Mouse (Mus musculus) stomach, embryonic 16.5 days (tissue): ENCODE results near the gene Hist2h3b. TPM values are rescaled to one million over a fixed set of nuclear protein-coding genes. Genes with fewer than 3 reads are reported as not detected.
A peak's percentile ranks its signal among the peaks of the same experiment; 100 is the strongest.

ENCODE experiments used
- ATAC-seq: fragments of 200-750 bp; cut with Nextera tagmentation; 2 replicates; pipeline ENCODE4 v1.8.0; 2017; ENCODE audit warnings: moderate number of reproducible peaks, moderate TSS enrichment; ENCODE audit not compliant: insufficient read depth, low FRiP score
- H3K27ac ChIP-seq: fragments of 300-500 bp; sonication (generic); 2 replicates; pipeline ENCODE4 v1.5.1; 2014; ENCODE audit warnings: low read length
- H3K27me3 ChIP-seq: fragments of 300-500 bp; sonication (generic); 2 replicates; pipeline ENCODE4 v1.6.1; 2014; ENCODE audit warnings: low read length, control low read depth, mixed read lengths; ENCODE audit not compliant: control insufficient read depth, insufficient read depth
- H3K36me3 ChIP-seq: fragments of 300-500 bp; sonication (generic); 2 replicates; pipeline ENCODE4 v1.6.1; 2014; ENCODE audit warnings: low read length; ENCODE audit not compliant: control insufficient read depth, insufficient read depth
- H3K4me1 ChIP-seq: fragments of 300-500 bp; sonication (generic); 2 replicates; pipeline ENCODE4 v1.6.1; 2014; ENCODE audit warnings: low read length, control low read depth, mixed read lengths; ENCODE audit not compliant: control insufficient read depth, insufficient read depth
- H3K4me2 ChIP-seq: fragments of 300-500 bp; sonication (generic); 2 replicates; pipeline ENCODE4 v1.6.1; 2014; ENCODE audit warnings: low read depth, low read length, mixed read lengths
- H3K4me3 ChIP-seq: fragments of 300-500 bp; sonication (generic); replicated peaks from 2 replicates; pipeline ENCODE4 v1.5.1; 2014; ENCODE audit warnings: mild to moderate bottlenecking, low read length
- H3K9ac ChIP-seq: fragments of 300-500 bp; sonication (generic); 2 replicates; pipeline ENCODE4 v1.6.1; 2014; ENCODE audit warnings: low read length
- H3K9me3 ChIP-seq: fragments of 300-500 bp; sonication (generic); replicated peaks from 2 replicates; pipeline ENCODE4 v1.6.1; 2016; ENCODE audit warnings: low read length, control low read depth; ENCODE audit not compliant: control insufficient read depth
- WGBS: fragments of 180-500 bp; shearing (Covaris S2); extraction: QIAGEN DNeasy Blood & Tissue Kit; methylation state at CpG from one replicate; pipeline ENCODE4 v1.1.7; 2014; 5-methylcytosine and 5-hydroxymethylcytosine counted together
- polyA plus RNA-seq: library from polyadenylated mRNA; unstranded; fragments of >200 nt; fragmentation: Nextera tagmentation; extraction: Ambion mirVana; gene quantifications from 2 replicates; pipeline ENCODE4 v1.2.1, GENCODE M21; 2015

Gene Hist2h3b
- polyA plus RNA-seq, 1 experiment from 2014 or later = 39.2 TPM

DNA sequence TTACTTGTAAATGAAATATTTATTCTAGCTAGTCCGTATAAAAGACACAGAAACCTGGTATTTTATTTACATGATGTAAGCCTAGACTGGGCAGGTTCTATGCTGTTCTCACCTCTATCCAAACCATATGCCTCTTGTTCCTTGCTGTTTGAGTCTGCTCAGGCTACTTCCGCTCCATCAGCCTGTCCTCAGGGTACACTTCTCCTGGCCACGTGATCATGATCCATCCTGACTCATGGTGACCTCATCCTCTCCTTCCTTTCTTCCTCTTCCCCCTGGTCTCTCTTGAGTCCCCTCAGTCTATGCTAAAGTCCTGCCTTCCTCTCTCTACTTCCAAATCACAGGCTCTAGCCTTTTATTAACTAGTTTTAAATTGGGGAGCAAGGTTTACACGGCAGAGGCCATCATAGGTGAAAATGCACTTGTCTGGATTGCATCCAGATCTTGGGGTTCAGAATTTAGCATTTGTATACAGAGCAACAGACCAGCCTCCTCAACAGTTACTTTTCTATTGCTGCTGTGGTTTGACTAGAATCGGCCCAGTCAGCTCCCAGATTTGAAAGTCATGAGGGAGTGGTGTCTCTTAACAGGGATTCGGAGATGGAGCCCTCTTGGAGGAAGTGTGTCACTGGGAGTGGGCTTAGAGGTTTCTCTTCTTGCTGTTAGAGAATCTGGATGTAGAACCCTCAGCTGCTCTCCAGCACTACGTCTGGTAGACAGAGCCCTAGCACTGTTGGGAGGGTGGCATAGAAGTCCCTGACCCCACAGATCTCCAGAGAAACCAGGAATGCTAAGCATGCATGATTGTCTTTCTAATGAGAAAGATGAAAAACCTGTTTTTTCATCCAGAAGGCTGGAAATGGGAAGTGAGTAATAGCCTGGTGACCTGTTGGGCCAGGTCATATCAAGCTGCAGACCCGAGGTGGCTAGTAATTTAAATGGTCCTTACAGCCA, 41.5 kb upstream of the Hist2h3b start:
- Histone ChIP-seq H3K4me1 (peaks cover 14% of the 10 kb centered on the region), H3K4me2 (no peak overlapping the region), H3K27me3 (no peaks in the 10 kb centered on the region), H3K4me3 (no peak overlapping the region), H3K9ac (no peak overlapping the region), H3K27ac (no peak overlapping the region), H3K36me3 (no peaks in the 10 kb centered on the region), H3K9me3 (no peaks in the 10 kb centered on the region)
- whole genome bisulfite sequencing = 59% methylated on average over 8 of the region's 8 CpGs
- no peak; the same call in 1 of the 2 replicates for ATAC-seq

DNA sequence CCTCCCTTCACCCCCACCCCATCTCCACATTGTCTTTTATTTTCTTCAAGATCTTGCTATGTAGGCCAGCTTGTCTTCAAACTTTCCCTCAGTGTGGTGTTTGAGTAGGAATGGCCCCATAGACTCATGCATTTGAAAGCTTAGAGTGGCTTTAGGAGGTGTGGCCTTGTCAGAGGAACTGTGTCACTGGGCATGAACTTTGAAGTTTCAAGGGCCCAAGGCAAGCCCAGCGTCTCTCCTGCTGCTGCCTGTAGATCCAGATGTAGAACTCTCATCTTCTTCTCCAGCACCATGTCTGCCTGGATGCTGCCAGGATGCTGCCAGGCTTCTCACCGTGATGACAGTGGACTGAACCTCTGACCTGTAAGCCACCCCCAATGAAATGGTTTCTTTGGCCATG, 39.6 kb upstream of the Hist2h3b start:
- Histone ChIP-seq H3K27ac (no peak overlapping the region), H3K4me2 (no peak overlapping the region), H3K4me3 (no peak overlapping the region), H3K27me3 (no peaks in the 10 kb centered on the region), H3K9ac (no peak overlapping the region), H3K9me3 (no peaks in the 10 kb centered on the region), H3K4me1 (no peaks in the 10 kb centered on the region; the same call in 1 of the 2 replicates), H3K36me3 (no peaks in the 10 kb centered on the region)
- WGBS = 77% methylated on average over 2 of the region's 2 CpGs
- ATAC-seq = no peak

DNA sequence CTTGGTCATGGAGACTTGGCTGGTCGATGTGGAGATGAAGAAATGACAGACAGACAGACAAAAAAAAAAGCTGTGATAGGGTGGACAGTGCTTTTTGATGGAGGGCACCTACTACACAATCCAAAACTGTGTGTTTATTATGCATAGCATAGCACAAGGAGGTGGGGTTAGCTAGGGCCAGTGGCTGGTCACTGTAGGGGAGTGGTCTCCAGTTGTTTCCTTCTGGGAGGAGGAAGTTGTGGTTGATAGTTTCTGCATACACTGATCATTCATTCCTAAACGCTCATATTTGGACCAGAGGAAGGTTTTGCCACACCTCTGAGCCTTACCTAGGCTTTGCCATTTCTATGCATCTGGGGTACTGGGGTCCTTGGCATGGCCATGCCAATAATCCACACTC, 38.0 kb upstream of the Hist2h3b start:
- Histone ChIP-seq H3K27me3 (no peaks in the 10 kb centered on the region), H3K36me3 (no peaks in the 10 kb centered on the region), H3K4me2 (no peak overlapping the region), H3K27ac (no peak overlapping the region), H3K4me3 (no peak overlapping the region), H3K4me1 (no peaks in the 10 kb centered on the region; the same call in 1 of the 2 replicates), H3K9ac (no peak overlapping the region), H3K9me3 (no peaks in the 10 kb centered on the region)
- WGBS = 73% methylated on average over 2 of the region's 2 CpGs
- ATAC-seq = no peak

DNA sequence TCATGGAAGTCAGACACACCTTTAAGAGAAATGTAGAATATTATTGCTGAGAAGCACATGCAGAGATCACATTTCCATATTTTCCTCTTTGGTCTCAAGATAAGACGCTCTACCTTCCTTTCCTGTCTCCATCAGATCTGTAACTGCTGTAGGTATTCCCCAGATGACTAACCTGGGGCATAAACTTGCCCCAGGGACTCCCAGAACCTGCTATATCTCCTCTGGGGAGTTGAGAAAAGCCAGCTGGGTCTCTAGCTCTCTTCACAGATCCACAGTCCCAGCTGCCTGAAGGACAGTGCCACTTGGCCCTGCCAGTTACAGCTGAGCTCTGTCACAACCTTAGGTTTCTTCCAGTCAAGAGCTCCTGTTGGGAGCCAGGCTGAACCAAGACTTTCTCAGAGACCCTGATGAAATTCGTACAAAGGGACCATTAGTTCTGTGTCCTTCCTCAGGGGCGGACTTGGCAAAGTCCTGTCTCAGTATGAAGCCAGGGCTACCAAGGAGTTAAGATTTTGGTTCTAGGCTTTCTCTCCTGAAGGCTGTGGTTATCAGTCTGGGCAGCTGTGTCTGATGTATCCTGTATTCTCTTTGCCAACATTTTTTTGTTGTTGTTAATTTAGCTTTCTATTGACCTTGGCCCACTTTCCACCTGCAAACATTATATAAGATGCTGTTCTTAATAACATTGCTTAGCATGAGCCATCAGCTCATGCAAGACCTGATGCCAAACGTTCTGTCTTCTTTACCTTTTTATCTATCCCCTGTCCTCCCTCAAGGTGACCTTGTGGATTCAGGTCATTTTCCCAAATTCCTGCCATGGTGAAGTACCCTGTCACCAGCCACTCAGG, 37.3 kb upstream of the Hist2h3b start:
- ATAC-seq = no peak
- H3K9me3 ChIP-seq = no peaks in the 10 kb centered on the region
- no peaks in the 10 kb centered on the region for H3K36me3 ChIP-seq
- H3K27me3 ChIP-seq = no peaks in the 10 kb centered on the region
- no peak overlapping the region for H3K27ac ChIP-seq
- 70% methylated on average over 4 of the region's 4 CpGs for WGBS
- H3K9ac ChIP-seq = no peak overlapping the region
- no peak overlapping the region for H3K4me2 ChIP-seq
- H3K4me3 ChIP-seq = no peak overlapping the region
- no peaks in the 10 kb centered on the region; the same call in 1 of the 2 replicates for H3K4me1 ChIP-seq

DNA sequence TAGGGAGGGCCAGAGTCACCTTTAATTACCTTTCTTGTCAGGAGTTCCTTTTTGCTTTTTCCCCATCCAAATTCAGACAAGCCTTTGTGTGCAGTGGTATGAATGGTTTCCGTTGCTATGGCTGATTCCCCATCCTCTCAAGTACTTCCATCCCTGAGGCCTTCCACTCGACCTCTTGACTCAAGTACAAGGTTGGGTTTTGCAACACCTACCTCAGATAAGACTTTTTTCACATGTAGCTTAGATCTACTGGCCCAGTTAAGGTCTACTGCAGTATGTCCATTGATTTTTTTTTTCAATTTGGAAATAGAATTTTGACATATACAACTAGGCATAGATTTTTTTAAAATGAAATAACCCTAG, 36.7 kb upstream of the Hist2h3b start:
- Histone ChIP-seq H3K9me3 (no peaks in the 10 kb centered on the region), H3K4me1 (peaks cover under 1% of the 10 kb centered on the region), H3K9ac (no peak overlapping the region), H3K4me3 (no peak overlapping the region), H3K27ac (no peak overlapping the region), H3K4me2 (no peak overlapping the region), H3K27me3 (no peaks in the 10 kb centered on the region), H3K36me3 (no peaks in the 10 kb centered on the region)
- no peak for ATAC-seq
- 59% methylated on average over 2 of the region's 2 CpGs for WGBS

DNA sequence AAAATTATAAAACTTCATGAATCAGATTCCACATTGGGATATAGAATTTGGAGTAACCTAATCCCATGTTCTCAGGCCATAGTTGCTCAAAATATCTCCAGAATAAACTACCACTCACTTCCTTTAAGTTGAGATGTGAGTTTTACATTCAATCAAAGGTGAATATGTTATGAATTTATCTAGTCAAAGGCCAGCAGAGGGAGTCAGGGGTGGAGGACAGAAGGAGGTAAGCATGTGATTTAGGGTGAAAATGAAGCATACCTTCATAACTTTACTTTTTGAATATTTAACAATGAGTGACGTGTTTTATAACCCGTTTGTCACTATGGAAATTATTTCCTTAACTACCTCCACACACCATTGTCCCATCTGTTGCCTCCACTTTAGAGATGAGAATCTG, 33.5 kb upstream of the Hist2h3b start:
- Histone ChIP-seq H3K9ac (no peak overlapping the region), H3K36me3 (no peaks in the 10 kb centered on the region), H3K27me3 (no peaks in the 10 kb centered on the region), H3K4me2 (no peak overlapping the region), H3K4me1 (peaks cover 15% of the 10 kb centered on the region), H3K4me3 (no peak overlapping the region), H3K9me3 (no peaks in the 10 kb centered on the region), H3K27ac (no peak overlapping the region)
- WGBS = 91% methylated on average over 2 of the region's 2 CpGs
- no peak for ATAC-seq

DNA sequence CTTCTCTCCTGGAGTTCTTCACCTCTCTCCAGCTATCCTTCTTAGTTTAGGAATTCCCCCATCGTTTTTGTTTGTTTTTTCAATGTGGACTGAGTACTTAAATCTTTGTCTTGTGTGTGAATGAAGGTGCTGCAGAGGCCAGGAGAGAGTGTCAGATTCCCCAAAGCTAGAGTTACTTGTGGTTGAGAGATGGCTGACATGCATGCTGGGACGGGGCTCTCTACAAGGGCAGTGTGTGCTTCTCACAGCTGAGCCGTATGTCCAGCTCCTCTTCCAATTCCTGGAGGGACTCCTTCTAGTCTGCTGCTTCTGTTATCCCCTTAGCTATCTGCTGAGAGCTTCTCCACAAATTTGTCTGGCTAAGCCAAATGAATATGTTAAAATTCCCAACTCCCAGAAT, 32.6 kb upstream of the Hist2h3b start:
- H3K4me2 ChIP-seq = no peak overlapping the region
- WGBS = 48% methylated on average over 3 of the region's 3 CpGs

DNA sequence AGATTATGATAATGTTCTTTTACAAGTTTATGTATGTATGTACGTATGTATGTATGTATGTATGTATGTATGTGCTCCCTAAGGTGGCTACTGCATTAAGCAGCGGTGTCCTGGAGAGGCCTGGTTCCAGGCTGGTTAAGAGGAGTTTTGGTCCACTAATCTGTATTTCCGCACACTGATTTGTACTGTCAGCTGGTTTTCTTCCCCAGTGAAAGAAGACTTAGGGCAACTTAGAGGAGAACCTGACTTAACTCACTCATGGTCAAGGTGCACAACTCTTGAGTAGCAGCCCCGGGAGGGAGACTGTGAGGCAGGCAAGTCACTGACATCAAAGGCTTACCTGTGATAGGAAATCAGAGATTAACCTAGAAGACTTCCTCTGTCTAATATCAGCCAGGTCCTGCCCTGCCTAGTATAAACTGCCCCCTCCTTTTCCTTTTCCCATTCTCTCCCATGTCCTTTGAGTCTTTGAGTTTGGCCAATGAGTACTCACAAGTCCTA, 31.6 kb upstream of the Hist2h3b start:
- peak overlapping the region; percentile 77 for H3K9ac ChIP-seq
- 75% methylated on average over 4 of the region's 4 CpGs for WGBS
- H3K36me3 ChIP-seq = no peaks in the 10 kb centered on the region
- H3K4me2 ChIP-seq = peak overlapping the region; percentile 71
- H3K4me1 ChIP-seq = peaks cover 19% of the 10 kb centered on the region
- H3K4me3 ChIP-seq = peak overlapping the region; percentile 58
- H3K9me3 ChIP-seq = no peaks in the 10 kb centered on the region
- H3K27me3 ChIP-seq = no peaks in the 10 kb centered on the region
- 0 out of 2 replicates have a peak overlapping the region, but pooled peaks have one; percentile 31 for H3K27ac ChIP-seq
- ATAC-seq = no peak

More for the DNA sequence above, 32.6 kb upstream of the Hist2h3b start:
- no peak for ATAC-seq
- Histone ChIP-seq H3K27ac (no peak overlapping the region), H3K4me1 (peaks cover 18% of the 10 kb centered on the region), H3K36me3 (no peaks in the 10 kb centered on the region), H3K4me3 (no peak overlapping the region), H3K9me3 (no peaks in the 10 kb centered on the region), H3K9ac (no peak overlapping the region), H3K27me3 (no peaks in the 10 kb centered on the region)
